Mouse (Mus musculus) naive thymus-derived CD4-positive, alpha-beta T cell, adult 2 months (primary cell): ENCODE data around the gene Zfp597.
"Not testable (repeated sequence)": the region's sequence is repeated elsewhere in the genome, so short reads cannot be mapped to it uniquely, and the experiment has no call there.

ENCODE experiments used
- DNase-seq: peaks from one replicate; pipeline ENCODE4 v3.0.0-alpha.2; 2011; ENCODE audit warnings: low read depth

Gene Zfp597

GRCm38 (mm10) chr16:3855776-3856175 is 28.6 kb downstream of the Zfp597 start:
- DNase-seq: no peak

GRCm38 (mm10) chr16:3854437-3855182 is 29.8 kb downstream of the Zfp597 start:
- DNase-seq: no peak

GRCm38 (mm10) chr16:3852586-3852985 is 31.8 kb downstream of the Zfp597 start:
- DNase-seq: no peak

- not testable (repeated sequence) for DNase-seq
Measured at GRCm38 (mm10) chr16:3851301-3851700, 33.1 kb downstream of the Zfp597 start.

- DNase-seq: no peak
Measured at GRCm38 (mm10) chr16:3848416-3848815, 35.9 kb downstream of the Zfp597 start.

- peak; percentile 15 for DNase-seq
Measured at GRCm38 (mm10) chr16:3847871-3848270, 36.5 kb downstream of the Zfp597 start.

- peak; percentile 94 for DNase-seq
Measured at GRCm38 (mm10) chr16:3846711-3847518, 37.4 kb downstream of the Zfp597 start, which contains the start of gene Zfp174. TSS of gene Zfp174 (plus strand) at chr16:3847268.

GRCm38 (mm10) chr16:3843796-3844195 is 40.6 kb downstream of the Zfp597 start:
- no peak for DNase-seq

- DNase-seq: no peak
Measured at GRCm38 (mm10) chr16:3842989-3843388, 41.4 kb downstream of the Zfp597 start.

GRCm38 (mm10) chr16:3839157-3839885 is 45.0 kb downstream of the Zfp597 start:
- DNase-seq: peak; percentile 63

GRCm38 (mm10) chr16:3835461-3835860 is 48.9 kb downstream of the Zfp597 start:
- no peak for DNase-seq

GRCm38 (mm10) chr16:3830588-3831109 is 53.7 kb downstream of the Zfp597 start, which contains the start of gene Olfr15:
TSS of gene Olfr15 (plus strand) at chr16:3830878.
- peak; percentile 42 for DNase-seq

GRCm38 (mm10) chr16:3829727-3830126 is 54.6 kb downstream of the Zfp597 start:
- no peak for DNase-seq

GRCm38 (mm10) chr16:3828021-3828420 is 56.3 kb downstream of the Zfp597 start:
- DNase-seq: no peak

GRCm38 (mm10) chr16:3820202-3820601 is 64.2 kb downstream of the Zfp597 start:
- DNase-seq: no peak

GRCm38 (mm10) chr16:3814667-3815066 is 69.7 kb downstream of the Zfp597 start:
- DNase-seq: not testable (repeated sequence)
